Mouse (Mus musculus): Measurements from ENCODE around the gene Slc37a1.

GRCm38 (mm10) chr17:31295215-31295891 lies 8.8 kb downstream of the Slc37a1 start:
- TF ChIP-seq CTCF (IDR thresholded peaks at IDR 0.05; ENCODE audit: insufficient read depth, low read depth, low read length) (peak; percentile 44; the same call in 1 of the 2 replicates), POLR2A (IDR thresholded peaks at IDR 0.05; ENCODE audit: insufficient read depth, low read depth, low read length) (no peak)
